Mouse (Mus musculus): Measurements from ENCODE around the gene Ubxn1.
"Not testable (repeated sequence)": the region's sequence is repeated elsewhere in the genome, so short reads cannot be mapped to it uniquely, and the experiment has no call there.

Gene Ubxn1

GRCm38 (mm10) chr19:8859018-8859417 lies 12.3 kb upstream of the Ubxn1 start:
- DNase-seq, result peak; percentile 31 to 33

DNA sequence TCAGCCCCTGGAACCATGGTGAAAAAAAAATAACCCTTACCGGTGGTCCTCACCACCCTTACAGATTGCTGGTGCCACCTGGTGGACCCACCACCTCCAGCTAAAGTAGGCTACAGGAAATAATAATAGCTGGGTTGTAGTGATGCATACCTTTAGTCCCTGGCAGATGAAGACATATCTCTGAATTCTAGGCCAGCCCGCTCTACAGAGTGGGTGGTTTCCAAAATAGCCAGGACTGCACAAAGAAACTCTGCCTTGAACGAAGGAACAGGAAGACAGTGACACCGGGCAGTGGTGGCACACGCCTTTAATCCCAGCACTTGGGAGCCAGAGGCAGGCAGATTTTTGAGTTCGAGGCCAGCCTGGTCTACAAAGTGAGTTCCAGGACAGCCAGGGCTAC lies 7.0 kb upstream of the Ubxn1 start:
- no peak for DNase-seq

DNA sequence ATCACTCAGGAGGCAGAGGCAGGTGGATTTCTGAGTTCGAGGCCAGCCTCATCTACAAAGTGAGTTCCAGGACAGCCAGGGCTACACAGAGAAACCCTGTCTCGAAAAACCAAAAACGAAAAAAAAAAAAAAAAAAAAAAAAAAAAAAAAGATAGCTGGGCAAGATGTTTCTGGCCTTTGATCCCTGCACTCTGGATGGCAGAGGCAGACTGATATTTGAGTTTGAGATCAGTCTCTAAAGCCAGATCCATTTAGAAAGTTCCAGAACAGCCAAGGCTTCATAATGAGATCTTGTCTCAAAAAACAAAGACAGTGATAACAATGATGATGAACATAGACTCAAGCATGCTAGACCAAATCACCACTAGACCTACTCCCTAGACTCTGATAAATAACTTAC lies 915 bp upstream of the Ubxn1 start:
- DNase-seq, result not testable (repeated sequence)

DNA sequence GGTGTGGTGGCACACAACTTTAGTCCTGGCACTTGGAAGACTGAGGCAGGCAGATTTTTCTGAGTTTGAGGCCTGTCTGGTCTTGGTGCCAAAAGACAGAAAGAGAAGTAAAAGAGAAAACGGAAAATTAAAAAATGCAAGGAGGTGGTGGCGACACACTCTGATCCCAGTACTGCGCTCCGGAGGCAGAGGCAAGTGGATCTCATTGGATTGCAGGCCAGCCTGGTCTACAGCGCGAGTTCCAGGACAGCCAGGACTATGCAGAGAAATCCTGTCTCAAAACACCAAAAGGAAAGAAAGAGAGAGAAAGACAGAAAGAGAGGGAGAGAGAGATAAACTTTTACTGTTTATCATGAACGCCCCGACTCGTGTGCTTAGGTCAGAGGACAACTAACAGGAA lies 458 bp upstream of the Ubxn1 start:
- DNase-seq, result no peak

- no peak for DNase-seq
Observed at GRCm38 (mm10) chr19:8872266-8872840, 1.1 kb downstream of the Ubxn1 start.

- DNase-seq, result no peak
Observed at GRCm38 (mm10) chr19:8875031-8875430, 3.7 kb downstream of the Ubxn1 start.

DNA sequence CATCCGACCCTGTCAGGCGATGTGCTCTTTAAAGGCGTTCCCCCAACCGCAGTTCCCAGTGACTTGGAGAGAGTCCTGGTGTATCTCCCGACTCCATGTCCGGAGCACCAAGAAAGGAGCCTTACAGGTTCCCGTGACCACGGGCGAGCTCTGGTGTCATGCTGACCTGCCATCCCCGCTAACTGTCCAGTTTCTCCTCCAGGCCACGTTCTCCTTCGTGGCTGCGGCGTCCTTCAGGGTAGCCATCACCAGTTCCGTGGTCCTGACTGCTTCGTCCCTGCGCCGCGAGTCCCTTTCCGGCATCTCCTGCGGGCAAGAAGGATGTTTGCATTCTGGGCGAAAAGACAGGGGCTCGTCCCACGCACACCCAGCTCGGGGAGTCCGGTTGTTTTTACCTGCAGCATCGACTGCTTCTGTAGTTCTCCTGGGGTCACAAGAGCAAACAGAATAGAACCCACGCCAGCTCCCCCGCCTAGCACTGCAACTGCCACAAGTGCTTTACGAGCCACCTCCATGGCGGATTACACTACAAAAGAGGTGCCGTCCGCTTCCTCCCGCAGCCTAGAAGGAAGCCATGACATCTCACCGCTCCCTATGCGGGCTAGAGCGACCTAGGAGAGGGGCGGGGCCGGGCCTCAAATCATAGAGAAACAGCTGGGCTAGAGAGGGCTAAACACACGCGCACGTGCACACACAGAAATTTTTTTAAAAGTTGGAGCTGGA lies 9.2 kb downstream of the Ubxn1 start, which contains the start of gene Uqcc3:
Uqcc3 (minus strand) TSS at position 613 of the 723 bp plus-strand sequence.
- DNase-seq, result peak; percentile 87 to 89

DNA sequence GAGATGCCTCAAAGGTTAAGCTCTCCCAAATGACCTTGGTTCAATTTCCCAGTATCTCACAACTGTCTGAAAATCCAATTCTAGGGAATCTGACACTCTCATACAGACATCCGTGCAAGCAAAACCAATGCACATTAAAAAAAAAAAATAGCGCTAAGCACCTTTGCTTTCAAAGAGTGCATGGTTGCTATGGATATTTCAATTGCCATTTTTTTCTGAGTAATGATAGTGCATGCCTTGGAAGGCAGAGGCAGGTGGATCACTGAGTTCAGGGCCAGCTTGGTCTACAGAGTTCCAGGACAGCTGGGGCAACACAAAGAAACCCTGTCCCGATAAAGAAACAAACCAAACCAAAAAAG lies 9.7 kb downstream of the Ubxn1 start:
- no peak for DNase-seq

- no peak for DNase-seq
Observed at GRCm38 (mm10) chr19:8883616-8884015, 12.3 kb downstream of the Ubxn1 start, which contains the start of the genes Lbhd1 and Gm49403. Lbhd1 (plus strand) TSS chr19:8883732. Gm49403 (plus strand) TSS chr19:8883930.

- no peak for DNase-seq
Observed at GRCm38 (mm10) chr19:8886916-8887584, 15.8 kb downstream of the Ubxn1 start.

DNA sequence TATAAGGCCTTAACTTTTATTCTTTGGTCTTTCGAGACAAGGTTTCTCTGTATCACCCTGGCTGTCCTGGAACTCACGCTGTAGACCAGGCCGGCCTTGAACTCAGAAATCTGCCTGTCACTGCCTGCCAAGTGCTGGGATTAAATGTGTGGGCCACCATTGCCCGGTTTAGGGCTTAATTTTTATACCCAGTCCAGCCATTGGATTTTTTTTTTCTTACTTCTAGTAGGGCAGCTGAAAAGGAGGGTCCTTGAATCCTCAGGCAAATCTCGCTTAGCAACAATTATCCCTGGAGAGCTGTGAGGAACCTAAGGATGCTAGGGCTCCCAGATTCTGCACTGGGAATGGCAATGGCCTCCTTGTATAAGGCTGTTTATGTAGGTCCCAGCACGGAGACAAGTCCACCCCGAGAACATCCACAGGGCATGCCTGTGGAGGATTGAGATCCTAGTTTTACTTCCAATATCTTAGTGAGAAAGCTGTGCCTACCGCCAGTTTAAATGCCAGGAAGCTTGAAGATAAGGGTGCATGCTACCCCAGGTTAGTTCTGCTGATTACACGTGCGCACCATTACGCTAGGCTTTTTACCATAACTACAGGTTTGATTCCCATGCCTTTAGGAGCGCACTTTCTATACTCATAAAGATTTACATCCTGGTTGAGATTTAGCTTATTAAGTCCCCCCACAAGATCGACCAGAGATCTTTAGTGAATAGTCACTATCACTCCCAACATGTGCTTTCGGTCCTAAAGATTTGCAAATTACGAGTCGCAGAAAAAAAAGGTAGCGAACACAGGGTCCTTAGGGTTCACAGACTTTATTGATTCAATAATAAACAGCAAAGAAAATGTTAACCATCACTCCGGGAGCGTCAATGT lies 16.5 kb downstream of the Ubxn1 start:
- no peak for DNase-seq

- peak; percentile 93 for DNase-seq
Observed at GRCm38 (mm10) chr19:8888511-8889385, 17.5 kb downstream of the Ubxn1 start, which contains the start of the genes 1810009A15Rik and Gm49416. 1810009A15Rik (plus strand) TSS chr19:8888853. Gm49416 (plus strand) TSS chr19:8888926.

DNA sequence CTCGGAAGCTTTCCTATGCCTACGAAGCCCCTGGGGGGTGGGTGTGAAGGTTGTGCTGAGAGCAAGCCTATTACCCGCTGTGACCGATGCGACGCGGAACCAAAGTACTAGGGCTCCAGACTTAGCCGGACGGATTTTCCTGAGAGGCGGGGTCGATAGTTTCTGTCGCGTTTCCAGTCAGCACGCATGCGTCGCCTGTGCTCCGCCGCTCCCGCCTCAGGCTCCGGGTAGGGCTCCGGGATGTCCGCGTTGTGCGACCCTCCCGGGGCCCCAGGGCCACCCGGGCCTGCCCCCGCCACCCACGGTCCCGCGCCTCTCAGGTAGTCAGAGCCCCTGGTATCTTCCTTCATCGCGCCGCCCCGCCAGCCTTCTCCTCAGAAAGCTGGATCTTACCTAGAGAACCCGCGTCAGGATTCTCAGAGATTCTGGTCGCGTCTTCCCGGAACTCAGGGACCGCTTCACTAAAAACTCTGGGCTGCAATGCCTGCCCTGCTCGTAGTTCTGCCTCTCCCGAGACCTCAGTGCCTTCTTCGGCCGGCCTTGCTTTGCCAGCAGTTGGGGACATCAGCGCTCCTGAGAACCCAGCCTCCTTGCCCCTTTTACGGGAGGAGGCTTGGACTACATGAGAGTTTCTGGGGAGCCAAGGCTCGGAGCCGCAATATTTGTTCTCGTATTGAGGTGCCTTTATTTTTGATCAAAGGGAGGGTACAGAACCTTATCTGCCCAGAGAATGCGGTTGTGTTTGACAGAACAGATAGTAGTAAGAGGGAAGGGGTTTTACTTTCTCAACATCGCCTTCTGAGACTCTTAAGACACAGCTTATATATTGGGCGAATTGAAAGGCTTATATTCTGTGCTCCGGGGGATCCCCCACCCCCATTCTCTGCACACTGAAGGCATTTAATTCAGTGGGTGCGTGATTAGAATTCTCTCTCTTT lies 21.8 kb downstream of the Ubxn1 start, which contains the start of gene Ints5:
Ints5 (plus strand) TSS at position 177 of the 938 bp plus-strand sequence.
- DNase-seq, result peak; percentile 86 to 90

- no peak for DNase-seq
Observed at GRCm38 (mm10) chr19:8895397-8895960, 24.2 kb downstream of the Ubxn1 start.

DNA sequence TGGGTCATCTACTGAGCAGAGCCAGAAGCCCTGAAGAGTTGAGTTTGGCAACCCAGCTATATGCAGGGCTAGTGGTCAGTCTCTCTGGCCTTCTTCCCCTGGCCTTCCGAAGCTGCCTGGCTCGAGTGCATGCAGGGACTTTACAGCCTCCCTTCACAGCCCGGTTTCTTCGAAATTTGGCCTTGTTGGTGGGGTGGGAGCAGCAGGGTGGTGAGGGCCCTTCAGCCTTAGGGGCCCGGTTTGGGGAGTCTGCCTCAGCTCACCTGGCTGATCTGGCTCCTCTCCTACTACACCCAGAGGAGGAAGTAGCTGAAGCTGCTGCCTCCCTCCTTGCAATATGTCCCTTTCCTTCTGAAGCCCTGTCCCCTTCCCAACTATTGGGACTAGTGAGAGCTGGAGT lies 24.9 kb downstream of the Ubxn1 start:
- not testable (repeated sequence) for DNase-seq

GRCm38 (mm10) chr19:8897211-8897864 lies 26.0 kb downstream of the Ubxn1 start:
- peak; percentile 34 to 36 for DNase-seq

DNA sequence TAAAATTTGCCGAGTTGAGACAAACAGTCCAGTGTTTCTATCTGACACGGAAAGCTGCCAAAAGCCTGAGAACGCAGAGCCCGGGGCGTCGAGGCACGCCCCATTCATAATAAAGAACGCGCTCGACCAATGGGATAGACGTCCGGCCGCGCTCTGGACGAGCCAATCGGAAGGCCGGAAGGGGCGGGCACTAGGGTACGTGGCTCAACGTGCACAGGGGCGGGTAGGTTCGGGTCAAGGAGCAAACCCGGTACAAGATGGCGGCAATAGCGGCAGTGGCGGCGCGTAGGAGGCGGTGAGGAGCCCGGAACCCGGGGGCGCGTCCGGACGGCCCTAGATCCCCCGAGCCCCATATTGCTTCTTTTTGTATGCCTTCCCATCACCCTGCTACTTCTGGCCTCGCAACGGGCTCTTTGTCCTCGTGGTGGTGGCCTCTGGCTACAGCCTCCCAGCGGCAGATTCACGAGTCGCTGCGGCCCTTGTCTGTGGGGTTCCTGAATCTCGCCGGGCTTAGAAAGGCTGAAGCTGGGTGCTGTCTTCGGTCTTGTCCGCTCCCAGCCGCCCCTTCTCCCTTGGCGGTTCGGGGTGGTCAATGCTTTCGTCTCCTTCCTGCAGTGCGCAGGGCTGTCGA lies 26.7 kb downstream of the Ubxn1 start, which contains the start of gene Ganab:
Ganab (plus strand) TSS at position 207 of the 631 bp plus-strand sequence.
- peak; percentile 93 to 95 for DNase-seq

DNA sequence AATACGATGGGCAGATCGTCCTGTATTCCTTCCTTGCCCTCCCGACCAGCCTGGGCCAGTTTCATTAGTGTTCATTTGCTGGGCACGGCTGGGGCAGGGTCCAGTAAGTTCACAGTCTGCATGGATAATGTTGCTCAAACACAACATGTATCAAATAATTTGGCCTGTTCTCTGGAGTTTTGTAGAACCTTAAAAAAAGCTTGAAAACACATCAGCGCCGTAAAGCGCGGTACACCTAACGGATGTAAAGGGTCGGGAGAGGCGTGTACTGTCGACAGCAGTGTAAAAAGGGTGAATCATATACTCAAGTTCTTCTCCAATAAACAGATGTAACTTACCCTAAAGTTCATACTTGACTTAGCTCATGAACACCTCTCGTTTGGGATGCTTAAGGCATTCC lies 27.3 kb downstream of the Ubxn1 start:
- no peak for DNase-seq

GRCm38 (mm10) chr19:8899079-8899478 lies 27.8 kb downstream of the Ubxn1 start:
- DNase-seq, result no peak
